Mouse (Mus musculus) ES-E14 (cell line): ENCODE measurements around the gene Zzef1.

ENCODE experiments used
- CHD2 ChIP-seq: IDR thresholded peaks from 2 replicates; pipeline ENCODE4 v1.6.1; 2014; ENCODE audit warnings: mild to moderate bottlenecking, low read depth, low read length, inconsistent platforms
- HCFC1 ChIP-seq: IDR thresholded peaks from 2 replicates; pipeline ENCODE4 v1.6.1; 2012; ENCODE audit warnings: low read length, inconsistent platforms, borderline replicate concordance; ENCODE audit not compliant: insufficient read depth
- MAFK ChIP-seq: IDR thresholded peaks from 2 replicates; pipeline ENCODE4 v1.6.1; 2014; ENCODE audit warnings: mild to moderate bottlenecking, low read depth, low read length, inconsistent platforms; ENCODE audit not compliant: insufficient read depth
- ZC3H11A ChIP-seq: IDR thresholded peaks from 2 replicates; pipeline ENCODE4 v1.6.1; 2012; ENCODE audit warnings: low read depth, mild to moderate bottlenecking, inconsistent platforms, low read length, borderline replicate concordance

DNA sequence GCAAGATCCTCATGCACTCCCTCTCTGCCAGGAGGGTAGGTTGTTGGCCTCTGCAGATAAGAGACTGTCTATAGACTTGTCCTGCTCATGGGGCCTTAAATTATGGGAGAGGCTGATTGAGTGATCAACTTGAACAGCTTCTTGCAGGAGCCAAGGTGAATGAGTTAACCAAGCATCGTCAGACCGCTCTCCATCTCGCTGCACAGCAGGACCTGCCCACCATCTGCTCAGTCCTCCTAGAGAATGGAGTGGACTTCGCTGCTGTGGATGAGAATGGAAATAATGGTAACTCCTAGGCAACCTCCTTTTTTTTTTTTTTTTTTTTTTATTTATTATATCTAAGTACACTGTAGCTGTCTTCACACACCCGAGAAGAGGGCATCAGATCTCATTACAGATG lies 37.7 kb upstream of the Zzef1 start:
- TF ChIP-seq HCFC1: no peak
- TF ChIP-seq ZC3H11A: no peak
- no peak for TF ChIP-seq MAFK
- TF ChIP-seq CHD2: no peak
